Mouse (Mus musculus): ENCODE data around the gene Fbxw7.

DNA sequence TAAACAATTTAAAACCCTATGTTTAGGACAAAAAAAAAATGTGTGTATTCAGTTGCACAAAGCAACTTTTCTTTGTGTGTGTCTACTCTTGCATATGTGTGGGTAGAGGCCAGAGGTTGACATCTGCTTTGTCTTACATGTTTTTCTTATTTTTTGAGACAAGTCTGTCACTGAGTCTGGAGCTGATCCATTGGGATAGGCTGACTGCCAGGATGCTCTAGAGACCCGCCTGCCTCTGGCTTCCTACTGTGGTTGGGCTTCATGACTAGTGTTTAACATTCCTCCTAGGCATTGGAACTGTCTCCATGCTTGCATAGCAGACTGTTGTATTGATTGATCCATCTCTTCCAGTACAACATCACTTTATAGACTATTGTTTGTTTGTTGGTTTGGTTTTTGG lies 14.3 kb downstream of the Fbxw7 start:
- TF ChIP-seq GATA1 (IDR thresholded peaks at IDR 0.05; ENCODE audit: low read length) (no peak), TAL1 (IDR thresholded peaks at IDR 0.05; ENCODE audit: low read length) (no peak)

Measured in erythroblast, embryonic 14.5 days (primary cell).